Mouse (Mus musculus) stomach, postnatal 0 days (tissue): ENCODE measurements around the gene Slc19a2.

ENCODE experiments used
- CTCF ChIP-seq: IDR thresholded peaks from 2 replicates; pipeline ENCODE4 v1.5.1; 2016; ENCODE audit warnings: antibody characterized with exemption, low read depth, mild to moderate bottlenecking, moderate library complexity
- EP300 ChIP-seq: optimal IDR thresholded peaks from 2 replicates; pipeline ENCODE3; 2016; ENCODE audit warnings: antibody characterized with exemption

DNA sequence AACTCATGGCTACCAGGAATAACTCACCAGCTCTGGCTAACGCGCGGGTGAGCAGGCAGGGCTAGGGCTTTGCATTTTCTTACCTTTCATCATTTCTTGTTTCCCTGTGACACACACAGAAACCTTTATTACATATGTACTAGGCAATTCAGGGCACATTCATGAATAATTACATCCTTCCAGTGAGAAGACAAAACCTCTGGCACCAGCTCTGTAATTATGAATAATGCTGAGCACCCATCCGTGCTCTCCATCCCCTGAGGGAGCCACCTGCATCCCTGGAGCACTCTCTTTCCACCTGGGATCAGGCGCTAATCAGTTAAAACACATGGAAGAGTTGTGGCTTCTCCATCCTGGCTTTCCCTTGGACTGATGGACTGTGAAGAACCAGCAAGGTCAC, 55.0 kb downstream of the Slc19a2 start, which contains the start of gene Nme7:
- TF ChIP-seq CTCF, result no peak
- TF ChIP-seq EP300, result no peak
